Mouse (Mus musculus): ENCODE data around the gene Mxra7. TPM values are rescaled to one million over a fixed set of nuclear protein-coding genes. Genes with fewer than 3 reads are reported as not detected.

Mxra7 gene
- polyA plus RNA-seq, 1 experiment, result not detected

DNA sequence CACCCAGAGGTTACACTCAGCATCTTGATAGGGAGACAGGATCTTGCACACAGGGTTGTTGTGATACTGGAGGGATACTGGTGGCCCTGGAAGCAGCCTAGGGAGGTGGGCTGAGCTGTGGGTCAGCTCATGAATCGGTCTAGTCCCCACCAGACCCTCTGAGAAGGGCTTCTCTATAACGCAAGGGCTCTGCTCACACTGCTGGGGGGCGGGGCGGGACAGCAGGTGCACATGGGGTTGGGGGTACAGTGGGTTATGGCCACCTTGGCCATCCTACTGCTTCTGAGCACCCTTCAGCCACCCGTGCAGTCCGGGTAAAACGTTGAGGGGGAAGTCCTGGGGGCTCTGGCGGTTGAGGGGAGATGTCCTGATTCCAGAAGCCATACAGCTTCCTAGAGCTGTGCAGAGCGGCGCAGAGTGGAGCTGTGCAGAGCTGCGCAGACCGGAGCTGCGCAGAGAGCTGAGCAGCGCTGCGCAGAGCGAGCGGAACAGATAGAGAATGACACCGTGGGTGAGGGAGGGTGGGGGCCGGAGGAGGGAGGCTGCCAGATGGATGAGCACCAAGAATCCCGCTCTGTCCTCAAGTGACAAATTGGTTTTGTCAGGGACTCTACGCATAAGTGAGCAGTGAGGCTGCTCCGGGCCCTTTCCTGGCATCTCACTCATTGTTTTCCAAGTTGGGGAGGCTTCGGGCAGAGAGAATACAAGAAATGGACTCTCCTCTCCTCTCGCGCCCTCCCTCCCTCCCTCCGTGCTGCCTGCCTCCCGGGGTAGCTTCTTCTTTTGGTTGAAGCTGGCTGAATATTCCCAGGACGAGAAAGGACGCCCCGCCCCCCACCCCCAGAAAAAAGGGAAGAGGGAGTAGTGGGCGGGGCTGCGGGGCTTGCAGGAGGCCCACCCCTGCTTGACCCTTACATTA is 16.6 kb downstream of the Mxra7 start:
- TF ChIP-seq GATA1 (IDR thresholded peaks at IDR 0.05; ENCODE audit: low read length), result no peak

DNA sequence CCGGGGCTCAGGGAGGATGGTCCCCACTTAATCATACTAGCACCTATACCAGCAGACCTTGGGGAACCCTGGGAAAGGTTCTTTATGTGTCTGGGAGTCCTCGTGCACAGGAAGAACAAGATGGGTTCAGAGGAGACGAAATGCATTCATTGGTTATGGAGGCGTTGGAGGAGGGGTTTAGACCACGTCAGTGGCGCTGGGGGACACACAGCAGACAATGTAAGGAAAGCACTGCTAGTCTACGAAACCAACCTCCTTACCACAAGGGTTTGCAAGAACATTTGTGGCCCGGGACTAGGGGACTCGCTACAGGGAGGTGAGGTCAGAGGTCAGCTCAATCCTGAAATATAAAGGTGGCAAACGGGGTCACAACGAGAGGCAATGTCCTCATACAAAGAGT is 17.3 kb downstream of the Mxra7 start:
- TF ChIP-seq GATA1 (IDR thresholded peaks at IDR 0.05; ENCODE audit: low read length), result no peak

GRCm38 (mm10) chr11:116809520-116809919 is 18.3 kb downstream of the Mxra7 start:
- TF ChIP-seq GATA1 (IDR thresholded peaks at IDR 0.05; ENCODE audit: low read length), result no peak

- no peak for TF ChIP-seq GATA1 (IDR thresholded peaks at IDR 0.05; ENCODE audit: low read length)
Observed at GRCm38 (mm10) chr11:116808811-116809395, 18.9 kb downstream of the Mxra7 start.

DNA sequence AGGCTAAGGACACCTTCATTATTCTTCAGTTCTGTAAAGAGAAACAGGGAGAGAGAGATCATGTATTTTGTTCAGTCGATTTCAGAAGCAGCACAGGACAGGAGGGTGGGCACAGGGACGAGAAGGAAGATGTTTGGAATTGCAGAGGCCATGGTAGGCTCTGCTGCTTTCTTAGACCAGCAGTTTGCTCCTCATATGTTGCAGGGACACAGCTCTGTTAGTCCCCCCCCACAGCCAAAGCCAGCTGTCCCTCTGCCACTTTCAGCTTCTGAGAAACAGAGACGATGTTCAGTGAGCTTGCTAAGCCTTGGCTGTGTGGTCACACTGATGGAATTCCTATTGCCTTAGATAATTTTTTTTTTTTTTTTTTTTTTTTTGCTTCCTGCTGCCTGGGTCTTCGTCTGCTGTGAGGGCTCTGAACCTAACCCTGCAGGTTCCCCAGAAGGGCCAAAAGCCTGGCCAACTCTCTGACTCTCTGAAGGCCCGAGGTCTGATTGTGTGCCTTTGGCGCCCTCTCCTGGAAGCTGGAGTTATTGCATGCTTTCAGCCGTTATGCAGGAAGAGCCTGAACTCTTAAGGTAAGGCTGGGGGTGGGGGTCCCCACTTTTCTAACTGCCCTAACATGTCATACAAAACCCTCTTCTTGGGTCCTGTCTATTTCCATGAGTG is 19.8 kb downstream of the Mxra7 start:
- no peak for TF ChIP-seq GATA1 (IDR thresholded peaks at IDR 0.05; ENCODE audit: low read length)

DNA sequence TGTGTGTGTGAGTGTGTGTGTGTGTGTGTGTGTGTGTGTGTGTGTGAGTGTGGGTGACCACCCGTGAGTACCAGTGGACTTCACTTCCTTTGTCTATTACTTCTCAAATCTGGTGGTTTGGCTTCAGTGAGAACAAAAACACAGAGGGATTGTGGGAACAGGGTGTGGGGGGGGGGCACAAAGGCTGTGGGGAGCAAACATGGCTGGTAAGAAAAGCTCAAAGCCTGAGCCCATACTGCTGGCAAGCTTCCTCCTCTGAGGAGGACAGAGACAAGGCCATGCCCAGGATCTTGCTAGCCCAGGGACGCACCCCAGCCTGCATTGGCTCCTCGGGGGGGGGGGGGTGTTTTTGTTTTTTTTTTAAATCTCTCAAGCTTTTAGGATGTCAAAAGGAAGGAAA is 20.3 kb downstream of the Mxra7 start:
- no peak for TF ChIP-seq GATA1 (IDR thresholded peaks at IDR 0.05; ENCODE audit: low read length)

- TF ChIP-seq GATA1 (IDR thresholded peaks at IDR 0.05; ENCODE audit: low read length), result no peak
Observed at GRCm38 (mm10) chr11:116807116-116807515, 20.7 kb downstream of the Mxra7 start.

- no peak for TF ChIP-seq GATA1 (IDR thresholded peaks at IDR 0.05; ENCODE audit: low read length)
Observed at GRCm38 (mm10) chr11:116806136-116807071, 21.4 kb downstream of the Mxra7 start.

DNA sequence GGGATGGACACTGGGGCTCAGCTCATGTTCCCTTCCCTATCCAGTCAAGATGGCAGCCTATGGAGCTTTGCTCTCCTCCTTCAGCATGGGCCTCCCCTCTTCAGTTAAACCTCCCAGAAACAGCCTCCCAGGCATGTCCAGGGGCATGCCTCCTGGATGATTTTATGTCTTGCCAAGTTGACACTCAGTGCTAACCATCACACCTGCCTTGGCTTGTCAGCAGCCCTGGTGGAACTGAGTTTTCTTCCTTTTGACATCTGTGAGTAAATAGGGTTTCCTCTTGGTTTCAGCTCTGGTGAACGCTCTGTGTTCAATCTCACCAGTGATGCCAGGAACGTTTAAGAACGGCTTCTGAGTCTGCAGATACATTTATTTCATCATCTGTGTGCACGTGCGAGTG is 25.1 kb downstream of the Mxra7 start:
- no peak for TF ChIP-seq GATA1 (IDR thresholded peaks at IDR 0.05; ENCODE audit: low read length)

- no peak for TF ChIP-seq GATA1 (IDR thresholded peaks at IDR 0.05; ENCODE audit: low read length)
Observed at GRCm38 (mm10) chr11:116801106-116801505, 26.7 kb downstream of the Mxra7 start.

- no peak for TF ChIP-seq GATA1 (IDR thresholded peaks at IDR 0.05; ENCODE audit: low read length)
Observed at GRCm38 (mm10) chr11:116799364-116799763, 28.5 kb downstream of the Mxra7 start.

- no peak for TF ChIP-seq GATA1 (IDR thresholded peaks at IDR 0.05; ENCODE audit: low read length)
Observed at GRCm38 (mm10) chr11:116784221-116784620, 43.6 kb downstream of the Mxra7 start.

DNA sequence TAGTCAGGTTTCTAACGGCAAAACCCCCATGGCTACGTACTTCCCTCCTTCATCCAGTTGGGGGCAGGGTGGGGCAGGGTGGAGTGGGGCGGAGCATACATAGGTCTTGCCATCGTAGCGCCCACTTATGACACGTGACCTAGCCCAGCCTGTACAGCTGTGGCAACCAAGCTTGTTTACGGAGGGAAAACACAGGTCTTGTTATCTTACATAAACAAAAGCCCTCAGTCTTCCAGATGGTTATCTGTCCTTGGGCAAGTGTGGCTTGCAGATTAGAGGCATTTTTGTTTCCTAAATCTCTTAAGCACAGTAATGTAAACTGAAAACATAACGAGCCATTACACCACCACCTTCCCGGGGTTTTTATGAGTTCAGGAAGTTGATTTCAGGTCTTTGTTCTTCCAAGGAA is 45.1 kb downstream of the Mxra7 start:
- TF ChIP-seq GATA1 (IDR thresholded peaks at IDR 0.05; ENCODE audit: low read length), result peak; percentile 73

DNA sequence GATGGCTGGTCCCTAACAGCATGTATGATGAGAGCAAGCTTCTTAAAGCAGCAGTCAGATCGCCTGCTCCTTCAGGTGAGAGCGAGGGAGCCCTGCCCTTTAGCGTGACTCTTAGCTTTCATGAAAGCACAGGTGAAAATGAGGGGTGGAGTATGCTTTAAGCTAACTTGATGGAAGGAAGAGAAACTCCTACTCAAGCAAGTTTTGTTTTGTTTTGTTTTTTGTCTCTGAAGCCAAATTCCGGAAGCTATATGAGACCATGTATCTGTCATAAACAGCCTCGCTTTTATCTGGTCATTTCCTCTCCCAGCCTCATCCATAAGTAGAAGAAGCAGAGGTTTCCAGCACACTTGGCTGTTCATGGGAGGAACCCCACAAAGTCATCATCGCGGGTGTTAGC is 52.4 kb downstream of the Mxra7 start, which contains the start of gene St6galnac1:
St6galnac1 (minus strand) TSS at position 101 of the 400 bp plus-strand sequence.
- TF ChIP-seq GATA1 (IDR thresholded peaks at IDR 0.05; ENCODE audit: low read length), result no peak

DNA sequence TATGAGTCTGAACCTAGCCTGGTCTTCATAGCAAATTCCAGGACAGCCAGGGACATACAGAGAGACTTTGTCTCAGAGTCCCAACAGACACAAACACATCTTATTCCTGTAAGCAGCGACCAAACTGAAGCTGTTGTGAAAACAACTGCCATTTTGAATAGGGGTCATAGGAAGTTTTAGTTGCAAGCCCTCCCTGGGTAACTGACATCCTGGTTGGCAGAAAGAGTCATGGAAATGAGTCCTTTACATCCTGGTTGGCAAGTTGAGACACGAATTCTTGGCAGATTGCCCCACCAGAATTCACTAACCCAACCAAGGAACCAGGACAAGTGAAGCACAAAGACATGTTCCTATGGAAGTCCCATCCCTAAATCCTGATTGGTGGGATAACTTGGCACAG is 54.6 kb downstream of the Mxra7 start:
- no peak for TF ChIP-seq GATA1 (IDR thresholded peaks at IDR 0.05; ENCODE audit: low read length)

Data from G1E-ER4 (cell line).